Mouse (Mus musculus): ENCODE data around the gene Rom1. TPM values are rescaled to one million over a fixed set of nuclear protein-coding genes. Genes with fewer than 3 reads are reported as not detected.
A peak's percentile ranks its signal among the peaks of the same experiment; 100 is the strongest.

Gene Rom1
- polyA plus RNA-seq, 1 experiment from 2014 or later: 5.7 TPM

DNA sequence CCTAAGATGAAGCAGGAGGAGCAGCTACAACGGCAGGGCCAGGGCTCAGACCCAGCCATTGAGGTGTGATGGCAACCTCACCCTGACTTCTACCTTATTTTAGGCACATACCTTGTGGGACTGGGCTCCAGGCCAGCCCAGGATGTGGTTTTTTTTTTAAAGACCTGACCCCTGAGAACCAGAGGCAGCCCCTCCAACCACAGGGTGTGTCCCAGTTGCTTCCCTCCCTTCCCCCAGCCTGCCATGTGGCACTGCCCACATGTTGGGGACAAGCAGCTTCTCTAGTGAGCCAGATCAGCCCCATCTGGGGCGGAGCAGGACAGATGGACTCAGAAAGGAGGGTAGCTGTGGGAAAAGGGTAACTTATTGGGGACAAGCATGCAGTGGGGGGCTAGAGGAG, 2.4 kb downstream of the Rom1 start:
- peaks cover 7% of the 10 kb centered on the region; the same call in 1 of the 2 replicates for H3K4me1 ChIP-seq (replicated peaks; ENCODE audit: insufficient read depth, low read length)
- ATAC-seq (replicated peaks; ENCODE audit: low FRiP score, low read depth) (no peak), DNase-seq (ENCODE audit: low spot score) (no peak)
- H3K4me3 ChIP-seq (replicated peaks; ENCODE audit: low read depth, low read length): no peak overlapping the region
- H3K36me3 ChIP-seq (ENCODE audit: insufficient read depth, low read length): peaks cover 13% of the 10 kb centered on the region
- H3K4me2 ChIP-seq (ENCODE audit: low read length): no peak overlapping the region
- H3K9me3 ChIP-seq (replicated peaks; ENCODE audit: low read length): no peaks in the 10 kb centered on the region
- no peak for TF ChIP-seq CTCF (IDR thresholded peaks at IDR 0.05; ENCODE audit: low read depth)
- 68% methylated on average over 2 of the region's 2 CpGs for WGBS
- no peak overlapping the region for H3K9ac ChIP-seq (ENCODE audit: low read depth, low read length)
- H3K27ac ChIP-seq: no peak overlapping the region
- no peaks in the 10 kb centered on the region for H3K27me3 ChIP-seq (ENCODE audit: insufficient read depth, low read length)

DNA sequence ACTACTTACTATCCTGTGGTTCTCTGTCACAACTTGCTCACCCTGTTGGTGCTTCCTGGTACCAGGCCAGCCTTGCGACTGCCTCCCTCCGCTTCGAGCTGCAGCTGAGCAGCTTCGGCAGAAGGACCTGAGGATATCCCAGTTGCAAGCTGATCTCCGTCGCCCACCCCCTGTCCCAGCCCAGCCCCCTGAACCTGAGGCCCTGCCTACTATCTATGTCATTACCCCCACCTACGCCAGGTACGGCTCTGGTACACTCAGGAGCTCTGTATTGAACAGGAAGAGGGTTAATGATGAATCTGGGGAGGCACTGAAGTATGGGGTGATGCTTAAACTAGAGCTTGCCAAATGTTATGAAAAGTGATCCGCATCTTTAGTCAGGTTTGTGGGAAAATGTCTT, 7.4 kb downstream of the Rom1 start:
- H3K36me3 ChIP-seq (ENCODE audit: insufficient read depth, low read length): peaks cover 6% of the 10 kb centered on the region; the same call in 1 of the 2 replicates
- peaks cover 7% of the 10 kb centered on the region; the same call in 1 of the 2 replicates for H3K4me1 ChIP-seq (replicated peaks; ENCODE audit: insufficient read depth, low read length)
- TF ChIP-seq CTCF (IDR thresholded peaks at IDR 0.05; ENCODE audit: low read depth): no peak
- no peaks in the 10 kb centered on the region for H3K27me3 ChIP-seq (ENCODE audit: insufficient read depth, low read length)
- H3K4me3 ChIP-seq (replicated peaks; ENCODE audit: low read depth, low read length): no peak overlapping the region
- no peak for ATAC-seq (replicated peaks; ENCODE audit: low FRiP score, low read depth)
- DNase-seq (ENCODE audit: low spot score): no peak
- 0 out of 2 replicates have a peak overlapping the region, but pooled peaks have one; percentile 62 for H3K9ac ChIP-seq (ENCODE audit: low read depth, low read length)
- H3K27ac ChIP-seq: no peak overlapping the region
- no peaks in the 10 kb centered on the region for H3K9me3 ChIP-seq (replicated peaks; ENCODE audit: low read length)
- H3K4me2 ChIP-seq (ENCODE audit: low read length): no peak overlapping the region; the same call in 1 of the 2 replicates
- 74% methylated on average over 9 of the region's 9 CpGs for WGBS

DNA sequence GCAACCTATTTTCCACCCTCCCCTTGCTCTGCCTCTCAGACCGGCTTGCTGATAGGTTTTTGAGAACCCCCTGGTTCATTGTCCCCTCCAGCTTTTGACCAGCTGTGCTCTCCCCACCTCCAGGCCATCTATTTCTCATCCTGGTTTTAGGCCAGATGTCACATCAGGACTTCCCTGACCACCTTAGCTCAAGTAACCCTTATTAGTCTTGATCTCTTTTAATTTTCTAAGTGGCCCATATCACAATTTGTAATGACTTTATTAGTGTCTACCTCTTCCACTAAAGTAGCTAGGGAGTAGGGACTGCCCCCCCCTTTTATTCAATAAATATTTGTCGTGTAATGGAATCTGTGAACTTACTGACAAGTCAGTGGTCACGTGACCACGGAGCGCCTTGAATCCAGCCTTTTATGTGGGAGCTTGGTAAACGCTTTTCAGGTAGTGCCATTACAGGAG, 8.3 kb downstream of the Rom1 start:
- H3K4me3 ChIP-seq (replicated peaks; ENCODE audit: low read depth, low read length): peak overlapping the region; percentile 72
- ATAC-seq (replicated peaks; ENCODE audit: low FRiP score, low read depth) (no peak), DNase-seq (ENCODE audit: low spot score) (peak; percentile 70)
- H3K4me1 ChIP-seq (replicated peaks; ENCODE audit: insufficient read depth, low read length): peaks cover 7% of the 10 kb centered on the region; the same call in 1 of the 2 replicates
- peaks cover 9% of the 10 kb centered on the region; the same call in 1 of the 2 replicates for H3K36me3 ChIP-seq (ENCODE audit: insufficient read depth, low read length)
- no peaks in the 10 kb centered on the region for H3K27me3 ChIP-seq (ENCODE audit: insufficient read depth, low read length)
- H3K4me2 ChIP-seq (ENCODE audit: low read length): peak overlapping the region; percentile 63
- no peaks in the 10 kb centered on the region for H3K9me3 ChIP-seq (replicated peaks; ENCODE audit: low read length)
- H3K27ac ChIP-seq: peak overlapping the region; percentile 91
- H3K9ac ChIP-seq (ENCODE audit: low read depth, low read length): peak overlapping the region; percentile 62
- TF ChIP-seq CTCF (IDR thresholded peaks at IDR 0.05; ENCODE audit: low read depth): no peak
- 0% methylated on average over 6 of the region's 6 CpGs for WGBS

DNA sequence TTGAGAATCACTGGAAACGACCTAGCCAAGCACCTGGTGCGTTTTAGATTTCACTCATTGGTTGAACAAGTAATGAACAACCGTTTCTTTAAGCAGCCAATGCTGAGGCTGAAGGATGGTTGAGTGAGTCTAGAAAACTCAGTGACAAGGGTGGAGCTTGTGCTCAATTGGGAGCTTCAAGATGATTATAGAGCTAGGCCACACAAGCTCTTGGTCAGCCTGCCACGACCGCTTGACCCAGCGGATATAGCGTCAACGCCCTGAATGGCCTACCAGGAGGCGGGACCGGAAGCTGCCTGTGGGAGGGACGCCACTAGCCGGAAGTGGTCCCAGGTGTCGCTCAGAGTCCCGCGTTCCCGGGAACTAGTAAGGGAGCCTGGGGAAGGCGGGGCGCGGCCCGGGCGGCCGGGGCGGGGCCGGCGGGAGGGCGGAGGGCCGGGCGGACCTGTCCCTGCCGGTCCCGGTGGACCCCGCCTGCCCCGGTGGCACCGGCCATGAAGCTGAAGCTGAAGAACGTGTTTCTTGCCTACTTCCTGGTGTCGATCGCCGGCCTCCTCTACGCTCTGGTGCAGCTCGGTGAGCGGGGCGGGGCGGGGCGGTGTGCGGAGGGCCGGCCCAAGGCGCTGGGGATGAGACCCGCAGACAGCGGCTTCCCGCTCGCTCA, 9.0 kb downstream of the Rom1 start, which contains the start of gene B3gat3:
B3gat3 (plus strand) TSS at position 302 of the 664 bp plus-strand sequence.
- no peak for TF ChIP-seq CTCF (IDR thresholded peaks at IDR 0.05; ENCODE audit: low read depth)
- 2% methylated on average over 48 of the region's 50 CpGs for WGBS
- ATAC-seq (replicated peaks; ENCODE audit: low FRiP score, low read depth): peak; percentile 98

DNA sequence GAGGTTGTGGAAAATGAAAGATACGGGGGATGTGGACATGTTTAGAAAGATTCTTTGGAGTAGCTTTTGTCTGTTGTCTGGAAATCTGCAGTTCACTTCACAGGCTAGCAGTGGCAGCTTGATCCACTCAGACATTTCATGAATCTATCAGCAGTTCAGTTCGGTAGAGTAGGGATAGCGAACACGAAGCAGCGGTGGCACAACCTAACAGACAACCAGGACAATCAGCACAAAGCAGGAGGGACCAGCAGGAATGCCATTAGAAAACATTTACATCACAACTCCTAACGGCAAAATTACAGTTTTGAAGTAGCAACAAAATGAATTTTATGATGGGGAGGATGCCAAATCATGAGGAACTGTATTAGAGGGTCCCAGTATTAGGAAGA, 9.5 kb downstream of the Rom1 start:
- H3K4me1 ChIP-seq (replicated peaks; ENCODE audit: insufficient read depth, low read length): peaks cover 7% of the 10 kb centered on the region; the same call in 1 of the 2 replicates
- no peaks in the 10 kb centered on the region for H3K27me3 ChIP-seq (ENCODE audit: insufficient read depth, low read length)
- no peaks in the 10 kb centered on the region for H3K9me3 ChIP-seq (replicated peaks; ENCODE audit: low read length)
- H3K4me2 ChIP-seq (ENCODE audit: low read length): peak overlapping the region; percentile 63
- no peak overlapping the region for H3K9ac ChIP-seq (ENCODE audit: low read depth, low read length)
- peaks cover 20% of the 10 kb centered on the region for H3K36me3 ChIP-seq (ENCODE audit: insufficient read depth, low read length)
- ATAC-seq (replicated peaks; ENCODE audit: low FRiP score, low read depth): no peak
- WGBS: 61% methylated on average over 6 of the region's 6 CpGs
- TF ChIP-seq CTCF (IDR thresholded peaks at IDR 0.05; ENCODE audit: low read depth): no peak
- 0 out of 2 replicates have a peak overlapping the region, but pooled peaks have one; percentile 72 for H3K4me3 ChIP-seq (replicated peaks; ENCODE audit: low read depth, low read length)
- DNase-seq (ENCODE audit: low spot score): no peak
- peak overlapping the region; percentile 91 for H3K27ac ChIP-seq

More for the DNA sequence above, 9.0 kb downstream of the Rom1 start, which contains the start of gene B3gat3:
- Histone ChIP-seq H3K9ac (ENCODE audit: low read depth, low read length) (peak within 1 kb of the TSS; percentile 62), H3K27ac (peak within 1 kb of the TSS; percentile 91), H3K27me3 (ENCODE audit: insufficient read depth, low read length) (no peaks in the 10 kb centered on the region), H3K4me3 (replicated peaks; ENCODE audit: low read depth, low read length) (peak within 1 kb of the TSS; percentile 72), H3K4me1 (replicated peaks; ENCODE audit: insufficient read depth, low read length) (peaks cover 7% of the 10 kb centered on the region; the same call in 1 of the 2 replicates), H3K9me3 (replicated peaks; ENCODE audit: low read length) (no peaks in the 10 kb centered on the region), H3K36me3 (ENCODE audit: insufficient read depth, low read length) (peaks cover 15% of the 10 kb centered on the region), H3K4me2 (ENCODE audit: low read length) (peak within 1 kb of the TSS; percentile 63)
- peak; percentile 98 for DNase-seq (ENCODE audit: low spot score)

DNA sequence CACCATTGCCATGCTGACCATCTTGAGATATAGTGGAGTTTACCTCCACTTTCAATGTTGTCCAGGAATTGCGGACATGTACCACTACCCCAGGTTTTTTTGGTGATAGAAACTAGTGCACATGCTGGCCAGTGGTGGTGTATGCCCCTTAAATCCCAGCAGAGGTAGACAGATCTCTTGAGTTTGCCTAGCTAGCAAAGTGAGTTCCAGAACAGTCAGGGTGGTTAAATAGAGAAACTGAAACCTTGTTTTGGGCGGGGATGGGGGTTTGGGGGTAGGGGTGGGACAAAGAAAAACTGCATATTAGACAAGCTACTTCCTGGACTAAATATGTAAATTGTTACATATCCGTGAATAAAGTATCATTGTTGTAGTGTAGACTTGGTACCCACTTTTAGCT, 10.2 kb downstream of the Rom1 start:
- Histone ChIP-seq H3K4me1 (replicated peaks; ENCODE audit: insufficient read depth, low read length) (peaks cover 7% of the 10 kb centered on the region; the same call in 1 of the 2 replicates), H3K36me3 (ENCODE audit: insufficient read depth, low read length) (peaks cover 27% of the 10 kb centered on the region), H3K9ac (ENCODE audit: low read depth, low read length) (no peak overlapping the region), H3K27me3 (ENCODE audit: insufficient read depth, low read length) (no peaks in the 10 kb centered on the region), H3K4me2 (ENCODE audit: low read length) (no peak overlapping the region), H3K9me3 (replicated peaks; ENCODE audit: low read length) (no peaks in the 10 kb centered on the region), H3K27ac (no peak overlapping the region), H3K4me3 (replicated peaks; ENCODE audit: low read depth, low read length) (no peak overlapping the region)
- ATAC-seq (replicated peaks; ENCODE audit: low FRiP score, low read depth) (no peak), DNase-seq (ENCODE audit: low spot score) (no peak)
- TF ChIP-seq CTCF (IDR thresholded peaks at IDR 0.05; ENCODE audit: low read depth): no peak
- WGBS: 92% methylated on average over 3 of the region's 3 CpGs
